Mouse (Mus musculus): ENCODE data around the gene Scd2. TPM values are rescaled to one million over a fixed set of nuclear protein-coding genes. Genes with fewer than 3 reads are reported as not detected.
"Not testable (repeated sequence)": the region's sequence is repeated elsewhere in the genome, so short reads cannot be mapped to it uniquely, and the experiment has no call there.

Gene Scd2
- polyA plus RNA-seq, 1 experiment, result 20.5 TPM

GRCm38 (mm10) chr19:44251936-44252558, 41.4 kb upstream of the Scd2 start:
- TF ChIP-seq CTCF (IDR thresholded peaks at IDR 0.05; ENCODE audit: extremely low read depth, insufficient read length, insufficient replicate concordance, low read depth, low read length), result no peak
- no peak for TF ChIP-seq POLR2A (IDR thresholded peaks at IDR 0.05; ENCODE audit: low read depth, low read length)
- WGBS, result 70% methylated on average over 12 of the region's 12 CpGs
- no peak overlapping the region for H3K27ac ChIP-seq (ENCODE audit: insufficient read depth, low read depth, low read length)
- H3K4me3 ChIP-seq (ENCODE audit: low read depth, low read length), result no peak overlapping the region
- H3K27me3 ChIP-seq (ENCODE audit: control insufficient read depth, insufficient read depth, low read length), result no peaks in the 10 kb centered on the region
- no peaks in the 10 kb centered on the region for H3K36me3 ChIP-seq (ENCODE audit: control insufficient read depth, insufficient read depth, low read length)
- peaks cover 5% of the 10 kb centered on the region for H3K4me1 ChIP-seq (ENCODE audit: control insufficient read depth, insufficient read depth, insufficient read length, low read length)

DNA sequence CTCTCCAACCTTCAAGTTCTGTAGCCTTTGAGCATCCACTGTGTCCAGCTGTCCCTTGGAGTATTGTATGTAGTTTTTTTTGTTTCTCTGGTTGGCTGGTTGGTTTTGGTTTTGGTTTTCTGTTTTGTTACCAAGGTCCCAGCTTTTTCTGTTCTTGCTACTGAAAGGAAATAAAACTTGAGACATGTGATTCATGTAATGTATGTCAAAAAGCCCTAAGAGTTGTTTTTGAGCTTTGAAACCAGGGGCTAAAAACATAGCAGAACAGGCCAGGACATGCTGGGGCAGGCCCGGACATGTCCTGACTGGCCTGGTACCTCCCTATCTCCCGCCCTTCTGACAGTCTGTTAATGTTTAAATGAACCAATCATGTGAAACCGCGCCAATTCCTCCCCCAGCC, 39.4 kb upstream of the Scd2 start:
- WGBS, result 76% methylated on average over 4 of the region's 4 CpGs
- H3K4me3 ChIP-seq (ENCODE audit: low read depth, low read length); H3K4me1 ChIP-seq (ENCODE audit: control insufficient read depth, insufficient read depth, insufficient read length, low read length); H3K27me3 ChIP-seq (ENCODE audit: control insufficient read depth, insufficient read depth, low read length); H3K27ac ChIP-seq (ENCODE audit: insufficient read depth, low read depth, low read length); H3K36me3 ChIP-seq (ENCODE audit: control insufficient read depth, insufficient read depth, low read length): not testable (repeated sequence)

DNA sequence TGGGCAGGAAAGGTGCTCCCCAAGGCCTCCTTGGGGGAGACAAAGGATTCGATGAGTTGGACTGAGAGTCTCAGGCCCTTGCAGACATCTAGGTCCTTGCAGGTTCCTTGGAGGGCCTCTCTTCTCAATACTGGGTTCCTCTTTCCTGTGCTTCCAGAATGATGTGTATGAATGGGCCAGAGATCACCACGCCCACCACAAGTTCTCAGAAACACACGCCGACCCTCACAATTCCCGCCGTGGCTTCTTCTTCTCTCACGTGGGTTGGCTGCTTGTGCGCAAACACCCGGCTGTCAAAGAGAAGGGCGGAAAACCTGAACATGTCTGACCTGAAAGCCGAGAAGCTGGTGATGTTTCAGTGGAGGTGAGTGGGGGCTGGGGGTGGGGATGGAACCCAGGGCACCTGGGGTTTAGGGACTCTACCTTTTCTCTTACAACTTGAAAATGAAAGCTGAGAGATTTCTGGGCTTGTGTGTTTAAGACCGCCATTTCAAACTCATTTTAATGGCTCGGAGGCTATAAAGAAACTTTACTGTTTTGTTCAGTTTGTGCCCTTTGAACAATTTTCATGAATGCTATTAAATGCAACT, 36.0 kb upstream of the Scd2 start:
- TF ChIP-seq POLR2A (IDR thresholded peaks at IDR 0.05; ENCODE audit: low read depth, low read length), result no peak
- TF ChIP-seq CTCF (IDR thresholded peaks at IDR 0.05; ENCODE audit: extremely low read depth, insufficient read length, insufficient replicate concordance, low read depth, low read length), result no peak
- 82% methylated on average over 13 of the region's 13 CpGs for WGBS
- H3K36me3 ChIP-seq (ENCODE audit: control insufficient read depth, insufficient read depth, low read length), result no peaks in the 10 kb centered on the region

DNA sequence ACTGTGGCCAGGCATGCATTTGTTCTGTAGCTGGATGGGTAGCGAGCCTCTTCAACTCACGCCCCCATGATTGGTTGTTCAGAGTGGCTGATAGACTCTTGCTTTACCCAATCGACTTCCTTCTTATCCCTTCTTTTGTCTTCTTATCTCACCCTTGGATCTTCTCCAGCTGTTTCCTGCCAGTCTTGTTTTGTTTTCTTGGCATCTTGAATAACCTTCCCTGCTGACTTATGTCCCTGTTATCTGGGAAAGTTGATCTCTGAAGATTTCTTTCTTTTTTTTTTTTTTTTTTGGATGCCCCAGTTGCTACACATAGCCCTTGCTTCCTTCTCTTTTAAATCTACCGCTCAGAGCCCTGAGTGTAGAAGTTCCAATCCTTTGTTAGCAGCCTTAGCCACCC, 34.0 kb upstream of the Scd2 start:
- Histone ChIP-seq H3K4me3 (ENCODE audit: low read depth, low read length) (no peak overlapping the region), H3K36me3 (ENCODE audit: control insufficient read depth, insufficient read depth, low read length) (no peaks in the 10 kb centered on the region), H3K27ac (ENCODE audit: insufficient read depth, low read depth, low read length) (no peak overlapping the region), H3K27me3 (ENCODE audit: control insufficient read depth, insufficient read depth, low read length) (no peaks in the 10 kb centered on the region), H3K4me1 (ENCODE audit: control insufficient read depth, insufficient read depth, insufficient read length, low read length) (no peaks in the 10 kb centered on the region; the same call in 1 of the 2 replicates)
- 72% methylated on average over 4 of the region's 4 CpGs for WGBS
- TF ChIP-seq CTCF (IDR thresholded peaks at IDR 0.05; ENCODE audit: extremely low read depth, insufficient read length, insufficient replicate concordance, low read depth, low read length) (no peak), POLR2A (IDR thresholded peaks at IDR 0.05; ENCODE audit: low read depth, low read length) (no peak)

More for the DNA sequence above, 36.0 kb upstream of the Scd2 start:
- H3K27me3 ChIP-seq (ENCODE audit: control insufficient read depth, insufficient read depth, low read length), result no peaks in the 10 kb centered on the region
- no peak overlapping the region for H3K27ac ChIP-seq (ENCODE audit: insufficient read depth, low read depth, low read length)
- no peak overlapping the region for H3K4me3 ChIP-seq (ENCODE audit: low read depth, low read length)
- H3K4me1 ChIP-seq (ENCODE audit: control insufficient read depth, insufficient read depth, insufficient read length, low read length), result no peaks in the 10 kb centered on the region; the same call in 1 of the 2 replicates

- H3K4me3 ChIP-seq (ENCODE audit: low read depth, low read length), result no peak overlapping the region
- no peaks in the 10 kb centered on the region; the same call in 1 of the 2 replicates for H3K4me1 ChIP-seq (ENCODE audit: control insufficient read depth, insufficient read depth, insufficient read length, low read length)
- no peak overlapping the region for H3K27ac ChIP-seq (ENCODE audit: insufficient read depth, low read depth, low read length)
- H3K36me3 ChIP-seq (ENCODE audit: control insufficient read depth, insufficient read depth, low read length), result no peaks in the 10 kb centered on the region
- H3K27me3 ChIP-seq (ENCODE audit: control insufficient read depth, insufficient read depth, low read length), result no peaks in the 10 kb centered on the region
- 54% methylated on average over 5 of the region's 5 CpGs for WGBS
- no peak for TF ChIP-seq POLR2A (IDR thresholded peaks at IDR 0.05; ENCODE audit: low read depth, low read length)
- TF ChIP-seq CTCF (IDR thresholded peaks at IDR 0.05; ENCODE audit: extremely low read depth, insufficient read length, insufficient replicate concordance, low read depth, low read length), result no peak; the same call in 1 of the 2 replicates
Measured at GRCm38 (mm10) chr19:44260487-44260886, 33.0 kb upstream of the Scd2 start.

- WGBS, result 87% methylated on average over 7 of the region's 7 CpGs
- TF ChIP-seq CTCF (IDR thresholded peaks at IDR 0.05; ENCODE audit: extremely low read depth, insufficient read length, insufficient replicate concordance, low read depth, low read length), result no peak
- Histone ChIP-seq H3K36me3 (ENCODE audit: control insufficient read depth, insufficient read depth, low read length) (no peaks in the 10 kb centered on the region), H3K27me3 (ENCODE audit: control insufficient read depth, insufficient read depth, low read length) (no peaks in the 10 kb centered on the region), H3K27ac (ENCODE audit: insufficient read depth, low read depth, low read length) (no peak overlapping the region), H3K4me1 (ENCODE audit: control insufficient read depth, insufficient read depth, insufficient read length, low read length) (peaks cover 3% of the 10 kb centered on the region; the same call in 1 of the 2 replicates), H3K4me3 (ENCODE audit: low read depth, low read length) (no peak overlapping the region)
Measured at GRCm38 (mm10) chr19:44261774-44262173, 31.7 kb upstream of the Scd2 start.

GRCm38 (mm10) chr19:44263581-44263980, 29.9 kb upstream of the Scd2 start:
- no peak for TF ChIP-seq POLR2A (IDR thresholded peaks at IDR 0.05; ENCODE audit: low read depth, low read length)
- TF ChIP-seq CTCF (IDR thresholded peaks at IDR 0.05; ENCODE audit: extremely low read depth, insufficient read length, insufficient replicate concordance, low read depth, low read length), result no peak
- no peak overlapping the region for H3K4me3 ChIP-seq (ENCODE audit: low read depth, low read length)
- H3K4me1 ChIP-seq (ENCODE audit: control insufficient read depth, insufficient read depth, insufficient read length, low read length), result peaks cover 3% of the 10 kb centered on the region; the same call in 1 of the 2 replicates
- no peaks in the 10 kb centered on the region for H3K27me3 ChIP-seq (ENCODE audit: control insufficient read depth, insufficient read depth, low read length)
- H3K27ac ChIP-seq (ENCODE audit: insufficient read depth, low read depth, low read length), result no peak overlapping the region
- H3K36me3 ChIP-seq (ENCODE audit: control insufficient read depth, insufficient read depth, low read length), result no peaks in the 10 kb centered on the region
- WGBS, result 82% methylated on average over 3 of the region's 3 CpGs

All from small intestine, adult 2 months (tissue).